Mouse (Mus musculus) intestine, embryonic 16.5 days (tissue): ENCODE measurements around the gene Tmod1. TPM values are rescaled to one million over a fixed set of nuclear protein-coding genes. Genes with fewer than 3 reads are reported as not detected.

Source experiments
- ATAC-seq: fragments of 200-750 bp; cut with Nextera tagmentation; 2 replicates; pipeline ENCODE4 v1.8.0; 2017; ENCODE audit warnings: moderate TSS enrichment, moderate library complexity
- H3K27ac ChIP-seq: fragments of 300-500 bp; sonication (generic); 2 replicates; pipeline ENCODE4 v1.5.1; 2014; ENCODE audit warnings: mild to moderate bottlenecking, low read length
- H3K27me3 ChIP-seq: fragments of 300-500 bp; sonication (generic); replicated peaks from 2 replicates; pipeline ENCODE4 v1.6.1; 2014; ENCODE audit warnings: low read length, control low read depth, mixed read lengths; ENCODE audit not compliant: control insufficient read depth, insufficient read depth
- H3K36me3 ChIP-seq: fragments of 300-500 bp; sonication (generic); 2 replicates; pipeline ENCODE4 v1.6.1; 2014; ENCODE audit warnings: low read length, control low read depth; ENCODE audit not compliant: control insufficient read depth, insufficient read depth
- H3K4me1 ChIP-seq: fragments of 300-500 bp; sonication (generic); 2 replicates; pipeline ENCODE4 v1.6.1; 2014; ENCODE audit warnings: low read length, control low read depth, mixed read lengths; ENCODE audit not compliant: control insufficient read depth, insufficient read depth
- H3K4me2 ChIP-seq: fragments of 300-500 bp; sonication (generic); 2 replicates; pipeline ENCODE4 v1.6.1; 2014; ENCODE audit warnings: low read depth, low read length, control low read depth
- H3K4me3 ChIP-seq: fragments of 300-500 bp; sonication (generic); 2 replicates; pipeline ENCODE4 v1.5.1; 2014; ENCODE audit warnings: mild to moderate bottlenecking, low read length
- H3K9ac ChIP-seq: fragments of 300-500 bp; sonication (generic); 2 replicates; pipeline ENCODE4 v1.6.1; 2014; ENCODE audit warnings: low read depth, low read length
- H3K9me3 ChIP-seq: fragments of 300-500 bp; sonication (generic); 2 replicates; pipeline ENCODE4 v1.6.1; 2016; ENCODE audit warnings: low read length, control low read depth; ENCODE audit not compliant: control insufficient read depth
- WGBS: fragments of 180-500 bp; shearing (Covaris S2); extraction: QIAGEN DNeasy Blood & Tissue Kit; methylation state at CpG from one replicate; pipeline ENCODE4 v1.1.7; 2014; 5-methylcytosine and 5-hydroxymethylcytosine counted together
- polyA plus RNA-seq: library from polyadenylated mRNA; unstranded; fragments of >200 nt; fragmentation: Nextera tagmentation; extraction: Ambion mirVana; gene quantifications from 2 replicates; pipeline ENCODE4 v1.2.1, GENCODE M21; 2015

Gene Tmod1
- polyA plus RNA-seq, 1 experiment from 2014 or later: 4.0 TPM

- Histone ChIP-seq H3K9ac (peak overlapping the region; percentile 93), H3K4me2 (peak overlapping the region; percentile 57), H3K9me3 (no peaks in the 10 kb centered on the region), H3K27ac (peak overlapping the region; percentile 99), H3K4me1 (peaks cover 9% of the 10 kb centered on the region), H3K27me3 (no peaks in the 10 kb centered on the region), H3K4me3 (peak overlapping the region; percentile 95), H3K36me3 (no peaks in the 10 kb centered on the region)
- ATAC-seq: peak; percentile 74
- WGBS: 4% methylated on average over 17 of the region's 17 CpGs
Observed at GRCm38 (mm10) chr4:46137629-46138286, 99.0 kb downstream of the Tmod1 start.

- Histone ChIP-seq H3K36me3 (no peaks in the 10 kb centered on the region), H3K27me3 (no peaks in the 10 kb centered on the region), H3K9ac (peak within 1 kb of the TSS; percentile 93), H3K27ac (peak within 1 kb of the TSS; percentile 99), H3K4me1 (peaks cover 9% of the 10 kb centered on the region), H3K4me3 (peak within 1 kb of the TSS; percentile 95), H3K4me2 (peak within 1 kb of the TSS; percentile 89), H3K9me3 (no peaks in the 10 kb centered on the region)
- peak; percentile 94 for ATAC-seq
- WGBS: under 1% methylated on average over 87 of the region's 90 CpGs
Observed at GRCm38 (mm10) chr4:46138287-46139222, 99.8 kb downstream of the Tmod1 start, which contains the start of the genes Ncbp1 and Tstd2. Ncbp1 (plus strand) TSS chr4:46138613. Tstd2 (minus strand) TSS chr4:46138694.

- no peak overlapping the region for H3K27ac ChIP-seq
- peaks cover 6% of the 10 kb centered on the region for H3K4me1 ChIP-seq
- no peaks in the 10 kb centered on the region for H3K27me3 ChIP-seq
- H3K4me2 ChIP-seq: no peak overlapping the region
- H3K4me3 ChIP-seq: no peak overlapping the region
- H3K36me3 ChIP-seq: no peaks in the 10 kb centered on the region
- no peak for ATAC-seq
- no peaks in the 10 kb centered on the region for H3K9me3 ChIP-seq
- 73% methylated on average over 3 of the region's 3 CpGs for WGBS
- H3K9ac ChIP-seq: no peak overlapping the region
Observed at GRCm38 (mm10) chr4:46144323-46144722, 105.6 kb downstream of the Tmod1 start.

- ATAC-seq: no peak
- no peaks in the 10 kb centered on the region for H3K27me3 ChIP-seq
- no peak overlapping the region for H3K4me3 ChIP-seq
- no peaks in the 10 kb centered on the region for H3K9me3 ChIP-seq
- H3K4me1 ChIP-seq: no peaks in the 10 kb centered on the region
- no peak overlapping the region for H3K4me2 ChIP-seq
- no peak overlapping the region for H3K9ac ChIP-seq
- H3K27ac ChIP-seq: no peak overlapping the region
- no peaks in the 10 kb centered on the region for H3K36me3 ChIP-seq
- 95% methylated on average over 1 of the region's 1 CpGs for WGBS
Observed at GRCm38 (mm10) chr4:46146881-46147280, 108.1 kb downstream of the Tmod1 start.

- WGBS: 94% methylated on average over 12 of the region's 12 CpGs
- Histone ChIP-seq H3K4me3 (no peak overlapping the region), H3K4me1 (no peaks in the 10 kb centered on the region), H3K27ac (no peak overlapping the region), H3K27me3 (no peaks in the 10 kb centered on the region), H3K36me3 (peaks cover 14% of the 10 kb centered on the region), H3K9ac (no peak overlapping the region), H3K9me3 (no peaks in the 10 kb centered on the region), H3K4me2 (no peak overlapping the region)
- no peak for ATAC-seq
Observed at GRCm38 (mm10) chr4:46151903-46152544, 113.3 kb downstream of the Tmod1 start.

GRCm38 (mm10) chr4:46164027-46164426, 125.3 kb downstream of the Tmod1 start:
- H3K27ac ChIP-seq: peak overlapping the region; percentile 80
- peak overlapping the region; percentile 2; the same call in 1 of the 2 replicates for H3K4me2 ChIP-seq
- H3K36me3 ChIP-seq: peaks cover 17% of the 10 kb centered on the region
- peak; percentile 84 for ATAC-seq
- H3K27me3 ChIP-seq: no peaks in the 10 kb centered on the region
- no peaks in the 10 kb centered on the region for H3K4me1 ChIP-seq
- H3K4me3 ChIP-seq: no peak overlapping the region
- 47% methylated on average over 2 of the region's 2 CpGs for WGBS
- no peak overlapping the region for H3K9ac ChIP-seq
- H3K9me3 ChIP-seq: no peaks in the 10 kb centered on the region

Other genes starting within 250 kb of the Tmod1 start
- gene Aldh1b1, start 239.9 kb upstream of the Tmod1 start, polyA plus RNA-seq: 638 and 702 TPM in 2 replicates
- gene Igfbpl1, start 212.0 kb upstream of the Tmod1 start, polyA plus RNA-seq: 0.24 and 0.34 TPM in 2 replicates
- 9.7 and 13.3 TPM in 2 replicates for gene Stra6l, start 190.3 kb upstream of the Tmod1 start, polyA plus RNA-seq
- 0.15 and 0.16 TPM in 2 replicates for gene Ccdc180, start 148.6 kb upstream of the Tmod1 start, polyA plus RNA-seq
- 31.5 and 36.6 TPM in 2 replicates for gene Tdrd7, start 73.6 kb upstream of the Tmod1 start, polyA plus RNA-seq
- 57.4 and 63.0 TPM in 2 replicates for gene Ncbp1, start 99.7 kb downstream of the Tmod1 start, polyA plus RNA-seq
- 21.5 and 25.3 TPM in 2 replicates for gene Tstd2, start 99.8 kb downstream of the Tmod1 start, polyA plus RNA-seq
- 16.3 and 17.0 TPM in 2 replicates for gene Xpa, start 157.4 kb downstream of the Tmod1 start, polyA plus RNA-seq